Mouse (Mus musculus) hindbrain, embryonic 15.5 days (tissue): ENCODE results near the gene Flrt1. TPM values are rescaled to one million over a fixed set of nuclear protein-coding genes. Genes with fewer than 3 reads are reported as not detected.

Experiments
- ATAC-seq: fragments of 200-750 bp; cut with Nextera tagmentation; 2 replicates; pipeline ENCODE4 v1.8.0; 2017; ENCODE audit warnings: low read depth, moderate number of reproducible peaks, moderate TSS enrichment; ENCODE audit not compliant: low FRiP score
- H3K27ac ChIP-seq: fragments of 300-500 bp; sonication (generic); replicated peaks from 2 replicates; pipeline ENCODE4 v1.5.1; 2015; ENCODE audit warnings: mild to moderate bottlenecking, inconsistent platforms
- H3K27me3 ChIP-seq: fragments of 300-500 bp; sonication (generic); 2 replicates; pipeline ENCODE4 v1.6.1; 2015; ENCODE audit warnings: control low read depth, inconsistent platforms
- H3K36me3 ChIP-seq: fragments of 300-500 bp; sonication (generic); 2 replicates; pipeline ENCODE4 v1.6.1; 2015; ENCODE audit warnings: control low read depth, inconsistent platforms
- H3K4me1 ChIP-seq: fragments of 300-500 bp; sonication (generic); replicated peaks from 2 replicates; pipeline ENCODE4 v1.6.1; 2015; ENCODE audit warnings: control low read depth, inconsistent platforms
- H3K4me2 ChIP-seq: fragments of 300-500 bp; sonication (generic); 2 replicates; pipeline ENCODE4 v1.6.1; 2015; ENCODE audit warnings: moderate library complexity, mild to moderate bottlenecking, inconsistent platforms
- H3K4me3 ChIP-seq: fragments of 300-500 bp; sonication (generic); 2 replicates; pipeline ENCODE4 v1.5.1; 2015; ENCODE audit warnings: mild to moderate bottlenecking, inconsistent platforms
- H3K9ac ChIP-seq: fragments of 300-500 bp; sonication (generic); 2 replicates; pipeline ENCODE4 v1.6.1; 2015; ENCODE audit warnings: inconsistent platforms
- H3K9me3 ChIP-seq: fragments of 300-500 bp; sonication (generic); 2 replicates; pipeline ENCODE4 v1.6.1; 2016; ENCODE audit warnings: control low read depth, inconsistent platforms
- WGBS: fragments of 180-500 bp; shearing (Covaris S2); methylation state at CpG from one replicate; pipeline ENCODE4 v1.1.7; 2015; 5-methylcytosine and 5-hydroxymethylcytosine counted together
- polyA plus RNA-seq: library from polyadenylated mRNA; unstranded; fragments of >200 nt; fragmentation: Nextera tagmentation; extraction: Ambion mirVana; gene quantifications from 2 replicates; pipeline ENCODE4 v1.2.1, GENCODE M21; 2015

Flrt1 gene
- polyA plus RNA-seq, 1 experiment from 2014 or later, result 9.8 TPM

DNA sequence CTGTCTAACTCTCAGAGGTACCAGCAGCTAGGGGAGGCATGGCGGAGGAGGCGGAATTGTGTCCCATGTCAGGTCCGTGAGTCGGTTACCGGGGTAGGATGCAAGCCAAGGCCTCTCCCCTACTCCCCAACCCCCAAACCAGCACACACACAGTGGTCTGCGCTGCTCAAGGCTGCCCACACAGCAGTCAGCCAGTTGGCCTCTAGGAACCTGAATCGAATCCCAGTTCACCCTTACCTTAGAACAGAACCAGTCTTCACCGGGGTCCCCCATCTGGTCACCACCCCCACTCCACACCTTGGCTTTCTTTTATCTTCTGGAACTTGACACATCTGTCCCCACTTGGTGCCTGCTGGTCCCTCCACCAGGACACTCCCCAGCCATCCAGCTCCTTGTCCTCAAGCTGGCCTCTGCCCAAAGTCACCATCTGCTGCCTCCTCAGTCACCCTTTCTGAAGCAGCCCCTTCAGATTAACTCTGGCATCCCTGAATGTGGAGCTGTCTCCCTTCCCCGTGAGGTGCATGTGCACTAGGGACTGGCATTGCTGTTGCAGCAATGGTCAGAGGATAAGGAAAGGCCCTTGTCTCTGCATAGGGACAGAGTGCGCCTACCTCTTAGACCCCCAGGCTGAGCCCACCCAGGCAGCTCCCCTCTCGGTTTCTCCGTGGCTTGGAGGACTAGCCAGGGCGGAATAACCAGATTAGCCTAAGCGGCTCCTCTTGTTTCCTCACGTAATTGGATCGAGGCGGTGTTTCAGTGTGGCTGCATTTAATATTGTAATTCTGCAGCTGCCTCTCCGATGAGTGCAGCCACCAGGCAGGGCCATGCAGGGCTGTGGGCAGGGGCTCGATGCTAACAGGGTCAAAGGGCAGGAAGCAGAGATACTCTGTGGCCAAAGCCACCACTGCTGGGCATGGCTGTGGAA lies 23.3 kb upstream of the Flrt1 start:
- H3K27me3 ChIP-seq, result peaks cover 10% of the 10 kb centered on the region; the same call in 1 of the 2 replicates
- no peak overlapping the region for H3K27ac ChIP-seq
- no peak overlapping the region for H3K4me2 ChIP-seq
- no peaks in the 10 kb centered on the region for H3K9me3 ChIP-seq
- peaks cover 25% of the 10 kb centered on the region for H3K4me1 ChIP-seq
- 50% methylated on average over 19 of the region's 19 CpGs for WGBS
- 0 out of 2 replicates have a peak, but pooled peaks have one; percentile 12 for ATAC-seq
- no peaks in the 10 kb centered on the region for H3K36me3 ChIP-seq
- H3K4me3 ChIP-seq, result no peak overlapping the region
- no peak overlapping the region for H3K9ac ChIP-seq

DNA sequence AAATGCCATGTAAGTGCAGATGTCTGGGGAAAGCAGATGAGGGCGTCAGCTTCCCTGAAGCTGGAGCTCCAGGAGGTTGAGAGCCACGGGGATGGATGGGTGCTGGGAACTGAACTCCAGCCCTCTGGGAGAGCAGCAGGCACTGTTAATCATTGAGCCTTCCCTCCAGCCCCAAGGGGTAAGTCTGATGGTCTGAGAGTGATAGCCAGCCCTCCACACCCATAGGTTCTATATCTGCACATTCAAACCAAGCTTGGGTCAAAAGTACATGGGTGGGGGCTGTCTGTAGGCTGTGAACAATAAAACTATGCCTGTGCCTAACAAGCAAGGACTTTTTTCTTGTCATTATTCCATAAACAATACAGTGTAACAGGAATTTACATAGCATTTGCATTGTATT lies 21.4 kb upstream of the Flrt1 start:
- no peaks in the 10 kb centered on the region for H3K36me3 ChIP-seq
- peaks cover 27% of the 10 kb centered on the region for H3K4me1 ChIP-seq
- no peak overlapping the region for H3K9ac ChIP-seq
- WGBS, result 76% methylated on average over 2 of the region's 2 CpGs
- no peaks in the 10 kb centered on the region for H3K9me3 ChIP-seq
- no peak overlapping the region for H3K4me2 ChIP-seq
- H3K27ac ChIP-seq, result no peak overlapping the region
- no peak overlapping the region for H3K4me3 ChIP-seq
- no peak for ATAC-seq
- H3K27me3 ChIP-seq, result 0 out of 2 replicates have a peak, but pooled peaks cover 6% of the 10 kb centered on the region

DNA sequence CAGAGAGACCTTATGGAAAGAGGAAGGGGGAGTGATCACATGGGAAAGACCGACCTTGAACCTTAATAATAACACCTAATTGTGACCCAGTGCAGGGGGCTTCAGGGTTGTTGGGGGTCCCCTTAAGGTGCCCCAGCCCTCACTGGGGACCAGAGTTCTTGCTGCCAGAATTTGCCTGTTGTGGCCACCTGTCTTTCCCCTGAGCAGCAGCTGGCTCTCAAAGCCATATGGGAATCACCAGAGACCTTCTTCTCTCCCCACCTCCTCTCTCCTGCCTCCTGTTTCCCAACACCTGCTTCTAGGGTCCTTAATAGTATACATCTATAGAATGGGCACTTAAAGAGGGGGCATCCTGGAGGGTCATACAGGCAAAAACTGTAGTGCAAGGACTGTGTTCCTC lies 20.7 kb upstream of the Flrt1 start:
- Histone ChIP-seq H3K27me3 (0 out of 2 replicates have a peak, but pooled peaks cover 4% of the 10 kb centered on the region), H3K4me3 (no peak overlapping the region), H3K27ac (no peak overlapping the region), H3K4me1 (peaks cover 32% of the 10 kb centered on the region), H3K9ac (no peak overlapping the region), H3K36me3 (no peaks in the 10 kb centered on the region), H3K9me3 (no peaks in the 10 kb centered on the region), H3K4me2 (no peak overlapping the region)
- no peak for ATAC-seq
- 93% methylated on average over 1 of the region's 1 CpGs for WGBS

DNA sequence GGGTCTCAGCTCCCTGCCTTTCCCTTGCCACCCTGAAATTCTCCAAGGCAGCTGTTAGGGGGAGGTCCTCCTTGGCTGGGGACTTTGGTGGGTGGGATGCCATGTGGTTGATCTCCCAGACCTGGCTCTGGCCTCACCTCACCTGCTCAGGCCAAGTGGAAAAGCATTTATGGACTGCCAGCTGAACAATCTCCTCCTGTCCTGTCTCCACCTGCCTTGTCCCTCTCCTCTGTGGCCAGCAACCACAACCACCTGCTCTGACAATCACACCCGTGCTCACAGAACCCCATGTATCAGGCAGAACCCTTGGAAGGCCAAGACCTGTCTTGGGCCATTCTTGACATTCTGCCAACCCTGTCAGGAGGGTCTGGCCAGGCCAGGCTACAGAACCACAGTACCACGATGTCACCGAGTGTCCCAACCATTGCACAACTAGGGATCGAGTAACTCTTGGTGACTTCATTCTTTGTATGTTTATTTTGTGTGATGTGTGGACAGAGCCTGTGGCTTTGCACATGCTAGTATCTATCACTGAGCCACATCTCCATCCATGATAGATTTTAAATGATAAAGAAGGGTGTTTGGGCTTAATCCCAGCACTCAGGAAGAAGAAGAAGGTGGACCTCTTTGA lies 20.1 kb upstream of the Flrt1 start:
- Histone ChIP-seq H3K9me3 (no peaks in the 10 kb centered on the region), H3K27me3 (0 out of 2 replicates have a peak, but pooled peaks cover 6% of the 10 kb centered on the region), H3K4me1 (peaks cover 32% of the 10 kb centered on the region), H3K36me3 (no peaks in the 10 kb centered on the region), H3K4me2 (no peak overlapping the region), H3K9ac (no peak overlapping the region), H3K4me3 (no peak overlapping the region), H3K27ac (no peak overlapping the region)
- WGBS, result 82% methylated on average over 4 of the region's 4 CpGs
- no peak for ATAC-seq

DNA sequence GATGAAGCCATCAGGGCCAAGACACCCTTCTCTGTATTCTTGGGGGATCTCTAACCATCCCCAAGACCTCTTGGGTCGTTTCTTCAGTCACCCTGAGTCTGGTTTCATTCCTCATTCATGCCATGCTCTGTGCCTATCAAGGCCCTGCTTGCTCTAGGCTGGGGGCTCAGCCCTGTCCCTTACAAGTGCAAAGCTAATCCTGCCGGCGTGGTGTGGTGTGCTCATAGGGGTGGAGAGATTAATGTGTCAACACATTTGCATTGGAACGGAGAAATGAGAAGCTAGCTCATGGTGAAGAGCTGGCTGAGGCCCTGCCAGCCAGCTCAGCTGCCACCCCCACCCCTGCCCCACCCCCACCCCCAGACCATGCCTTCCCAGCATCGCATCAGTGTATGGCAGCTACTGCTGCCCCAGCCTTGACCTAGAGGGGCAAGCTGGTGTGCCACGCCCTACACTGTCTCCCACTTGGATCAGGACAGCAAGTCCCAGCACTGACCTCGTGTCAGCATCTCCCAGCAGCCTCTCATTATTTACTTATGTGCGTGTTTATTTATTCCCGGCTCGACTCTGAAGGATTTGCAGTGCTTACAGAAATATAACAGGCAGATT lies 17.3 kb upstream of the Flrt1 start:
- no peaks in the 10 kb centered on the region for H3K9me3 ChIP-seq
- H3K9ac ChIP-seq, result no peak overlapping the region
- peaks cover 19% of the 10 kb centered on the region for H3K4me1 ChIP-seq
- H3K36me3 ChIP-seq, result no peaks in the 10 kb centered on the region
- H3K4me2 ChIP-seq, result no peak overlapping the region
- no peak overlapping the region for H3K4me3 ChIP-seq
- 0 out of 2 replicates have a peak overlapping the region, but pooled peaks have one; percentile 37 for H3K27ac ChIP-seq
- H3K27me3 ChIP-seq, result 0 out of 2 replicates have a peak, but pooled peaks cover 8% of the 10 kb centered on the region
- peak; percentile 20; the same call in 1 of the 2 replicates for ATAC-seq
- WGBS, result 36% methylated on average over 10 of the region's 10 CpGs

DNA sequence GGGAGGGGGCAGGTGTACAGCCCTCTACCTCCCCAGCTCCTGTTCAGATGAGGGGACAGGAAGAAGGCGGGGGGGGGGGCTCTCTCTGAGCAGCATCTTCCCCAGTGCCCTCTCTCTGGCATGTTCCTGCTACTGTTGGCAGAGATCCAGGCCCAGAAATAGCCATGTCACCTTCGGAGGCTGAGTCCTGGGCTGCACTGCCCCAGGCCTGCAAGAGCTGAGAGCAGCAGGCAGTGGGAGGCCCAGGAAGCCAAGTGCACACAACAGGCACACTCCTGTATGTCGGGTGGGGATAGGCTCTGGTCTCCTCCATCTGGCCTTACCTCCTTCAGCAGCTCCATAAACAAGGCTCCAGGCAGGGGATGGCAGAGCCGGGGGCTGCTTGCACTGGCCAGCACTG lies 16.7 kb upstream of the Flrt1 start:
- 41% methylated on average over 4 of the region's 4 CpGs for WGBS

DNA sequence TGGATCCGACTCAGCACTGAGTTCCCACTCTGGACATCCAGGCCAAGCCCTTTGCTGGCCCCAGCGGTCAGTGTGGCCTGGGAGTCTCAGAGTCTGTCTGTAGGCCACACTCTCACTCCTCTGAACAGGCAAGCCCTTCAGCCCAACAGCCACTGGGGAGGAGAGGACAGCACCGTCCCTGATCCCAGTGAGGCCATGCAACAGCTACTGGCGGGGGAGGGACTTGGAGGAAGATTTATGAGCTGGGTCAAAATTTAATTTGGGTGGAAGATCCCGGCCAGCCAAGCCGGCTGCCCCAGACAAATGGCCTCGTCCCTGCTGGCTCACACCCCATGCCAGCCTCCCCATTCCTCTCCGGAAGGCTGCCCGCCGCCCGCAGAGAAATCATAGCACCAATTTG lies 15.7 kb upstream of the Flrt1 start:
- Histone ChIP-seq H3K27me3 (0 out of 2 replicates have a peak, but pooled peaks cover 8% of the 10 kb centered on the region), H3K36me3 (no peaks in the 10 kb centered on the region), H3K4me2 (no peak overlapping the region), H3K4me1 (peaks cover 28% of the 10 kb centered on the region), H3K9ac (no peak overlapping the region), H3K9me3 (no peaks in the 10 kb centered on the region), H3K27ac (no peak overlapping the region), H3K4me3 (no peak overlapping the region)
- WGBS, result 56% methylated on average over 11 of the region's 11 CpGs
- ATAC-seq, result no peak

More for the DNA sequence above, 16.7 kb upstream of the Flrt1 start:
- H3K27ac ChIP-seq, result 0 out of 2 replicates have a peak overlapping the region, but pooled peaks have one; percentile 37
- no peak overlapping the region for H3K4me3 ChIP-seq
- no peak overlapping the region for H3K9ac ChIP-seq
- H3K27me3 ChIP-seq, result 0 out of 2 replicates have a peak, but pooled peaks cover 8% of the 10 kb centered on the region
- no peak overlapping the region for H3K4me2 ChIP-seq
- no peaks in the 10 kb centered on the region for H3K36me3 ChIP-seq
- no peaks in the 10 kb centered on the region for H3K9me3 ChIP-seq
- ATAC-seq, result peak; percentile 29; the same call in 1 of the 2 replicates
- H3K4me1 ChIP-seq, result peaks cover 19% of the 10 kb centered on the region

DNA sequence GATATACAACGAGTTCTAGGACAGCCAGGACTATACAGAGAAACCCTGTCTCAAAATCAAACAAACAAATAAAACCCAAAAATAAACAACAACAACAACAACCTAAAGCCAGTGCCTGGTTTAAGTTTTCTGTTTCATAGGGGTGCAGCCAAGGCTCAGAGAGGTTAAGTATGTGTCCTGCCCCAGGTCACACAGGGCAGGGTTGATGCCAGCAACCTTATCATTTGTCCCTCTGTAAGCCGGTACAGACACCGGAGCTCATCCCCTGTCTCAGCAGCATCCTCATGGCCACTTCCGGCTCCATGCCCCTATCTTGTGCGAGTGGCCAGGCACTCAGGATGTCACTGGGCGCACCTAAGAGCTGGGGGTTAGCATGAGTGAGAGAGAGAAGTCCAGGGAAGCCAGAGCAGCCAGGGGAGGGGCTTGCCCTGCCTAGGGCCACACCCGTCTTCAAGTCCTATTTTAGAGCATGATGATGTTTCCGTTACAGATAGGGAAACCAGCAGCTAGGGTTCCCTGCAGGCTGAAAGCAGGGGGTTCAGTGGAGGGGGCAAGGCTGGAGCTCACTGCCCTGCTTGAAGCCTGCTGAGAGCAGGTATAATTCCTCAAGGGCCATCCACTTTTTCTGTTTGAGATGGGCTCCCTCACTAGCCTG lies 12.3 kb upstream of the Flrt1 start:
- Histone ChIP-seq H3K36me3 (no peaks in the 10 kb centered on the region), H3K9me3 (no peaks in the 10 kb centered on the region), H3K27ac (no peak overlapping the region), H3K4me1 (peaks cover 50% of the 10 kb centered on the region), H3K9ac (no peak overlapping the region), H3K4me2 (no peak overlapping the region), H3K4me3 (no peak overlapping the region), H3K27me3 (0 out of 2 replicates have a peak, but pooled peaks cover 8% of the 10 kb centered on the region)
- WGBS, result 82% methylated on average over 8 of the region's 8 CpGs
- no peak for ATAC-seq

DNA sequence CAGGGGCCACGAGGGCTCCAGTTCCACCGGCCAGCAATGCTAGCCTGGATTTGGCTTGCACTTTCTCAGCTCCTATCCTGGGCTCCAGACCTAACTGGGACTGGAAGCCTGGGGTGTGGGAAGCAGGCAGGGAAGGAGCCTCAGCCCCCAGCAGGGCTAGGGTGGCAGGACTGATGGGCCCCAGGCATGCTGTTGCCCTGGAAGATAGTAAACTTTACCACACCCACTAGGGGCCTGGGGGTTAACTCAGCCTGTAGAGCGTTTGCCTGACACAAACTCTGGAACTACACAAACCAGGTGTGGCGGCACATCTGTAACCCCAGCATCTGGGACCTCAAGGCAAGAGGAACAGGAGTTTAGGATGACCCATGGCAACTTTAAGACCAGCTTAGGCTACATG lies 11.6 kb upstream of the Flrt1 start:
- Histone ChIP-seq H3K9ac (no peak overlapping the region), H3K9me3 (no peaks in the 10 kb centered on the region), H3K36me3 (no peaks in the 10 kb centered on the region), H3K4me2 (no peak overlapping the region), H3K4me1 (peaks cover 47% of the 10 kb centered on the region), H3K4me3 (no peak overlapping the region), H3K27ac (no peak overlapping the region), H3K27me3 (0 out of 2 replicates have a peak, but pooled peaks cover 8% of the 10 kb centered on the region)
- ATAC-seq, result no peak
- WGBS, result 61% methylated on average over 4 of the region's 4 CpGs

DNA sequence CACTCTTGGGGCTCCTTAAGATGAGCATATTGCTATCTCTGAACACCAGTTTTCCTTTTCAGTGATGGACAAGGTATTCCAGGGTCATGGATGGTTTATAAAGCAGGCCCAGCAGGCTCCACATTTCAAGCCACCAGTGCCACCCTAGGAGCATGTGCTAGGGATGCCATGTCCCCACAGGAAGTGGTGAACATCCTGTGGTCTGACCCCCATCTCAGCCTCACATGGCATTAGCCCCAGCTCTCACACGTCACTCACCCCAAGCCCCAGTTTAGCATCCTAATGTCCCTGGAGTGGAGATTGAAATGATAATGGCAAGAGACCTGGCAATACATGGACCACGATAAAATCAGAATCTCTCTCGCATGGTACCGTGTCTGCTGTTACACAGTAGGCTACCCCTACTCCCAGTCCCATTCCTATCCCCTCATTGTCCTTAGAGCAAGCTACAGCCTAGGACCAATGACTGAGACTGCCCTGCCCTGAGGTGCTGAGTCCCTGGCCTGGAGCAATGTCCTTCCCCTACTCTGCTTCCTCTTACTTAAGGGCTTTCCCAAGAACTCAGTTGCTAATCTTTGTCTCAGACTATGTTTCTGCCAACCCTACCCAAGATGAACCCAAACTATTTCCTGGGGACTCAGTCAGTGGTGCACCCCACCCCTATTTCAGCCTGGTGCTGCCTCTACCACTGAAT lies 10.7 kb upstream of the Flrt1 start:
- 76% methylated on average over 4 of the region's 4 CpGs for WGBS
- H3K9me3 ChIP-seq, result no peaks in the 10 kb centered on the region
- H3K9ac ChIP-seq, result no peak overlapping the region
- H3K27ac ChIP-seq, result no peak overlapping the region
- peaks cover 42% of the 10 kb centered on the region for H3K4me1 ChIP-seq
- no peaks in the 10 kb centered on the region for H3K36me3 ChIP-seq
- no peak for ATAC-seq
- H3K27me3 ChIP-seq, result 0 out of 2 replicates have a peak, but pooled peaks cover 8% of the 10 kb centered on the region
- H3K4me2 ChIP-seq, result no peak overlapping the region
- H3K4me3 ChIP-seq, result no peak overlapping the region

DNA sequence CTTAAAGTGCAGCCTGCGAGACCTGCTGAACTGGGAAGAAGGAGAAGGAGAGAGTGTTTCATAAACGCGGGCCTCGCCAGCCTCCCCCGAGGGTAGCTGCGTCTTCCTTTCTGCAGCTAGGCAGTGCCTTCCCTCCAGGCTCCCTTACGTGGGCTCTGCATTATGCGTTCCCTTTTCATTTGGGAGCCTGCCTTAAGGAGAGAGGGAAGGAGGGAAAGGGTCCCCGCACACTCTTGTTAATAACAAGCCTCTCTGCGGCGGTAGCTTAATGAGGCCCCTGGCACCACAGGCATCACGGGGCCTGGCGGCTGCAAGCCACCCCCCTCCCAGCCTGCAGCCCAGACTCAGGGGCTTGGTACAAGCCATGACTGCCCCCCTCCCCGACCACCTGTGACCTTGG lies 8.0 kb upstream of the Flrt1 start:
- Histone ChIP-seq H3K36me3 (no peaks in the 10 kb centered on the region), H3K27ac (peak overlapping the region; percentile 49; the same call in 1 of the 2 replicates), H3K27me3 (no peaks in the 10 kb centered on the region), H3K9me3 (no peaks in the 10 kb centered on the region), H3K9ac (no peak overlapping the region), H3K4me1 (peaks cover 56% of the 10 kb centered on the region), H3K4me3 (no peak overlapping the region), H3K4me2 (no peak overlapping the region)
- WGBS, result 19% methylated on average over 14 of the region's 14 CpGs
- no peak for ATAC-seq
